Mouse (Mus musculus) testis, adult 2 months (tissue): ENCODE results near the gene Ssc5d. TPM values are rescaled to one million over a fixed set of nuclear protein-coding genes. Genes with fewer than 3 reads are reported as not detected.

Experiments used
- H3K27ac ChIP-seq: fragments of 200-500 bp; 2 replicates; pipeline ENCODE4 v1.5.1; 2012; ENCODE audit warnings: low read depth, low read length; ENCODE audit not compliant: control insufficient read depth, insufficient read depth
- H3K27me3 ChIP-seq: fragments of 200-500 bp; 2 replicates; pipeline ENCODE4 v1.6.1; 2012; ENCODE audit warnings: mild to moderate bottlenecking, low read length, moderate library complexity; ENCODE audit not compliant: control insufficient read depth, insufficient read depth
- H3K36me3 ChIP-seq: fragments of 200-500 bp; 2 replicates; pipeline ENCODE4 v1.6.1; 2012; ENCODE audit warnings: mild to moderate bottlenecking, low read length; ENCODE audit not compliant: control insufficient read depth, insufficient read depth
- H3K4me1 ChIP-seq: fragments of 200-500 bp; 2 replicates; pipeline ENCODE4 v1.6.1; 2012; ENCODE audit warnings: low read length; ENCODE audit not compliant: control insufficient read depth, insufficient read depth
- H3K4me3 ChIP-seq: fragments of 200-500 bp; 2 replicates; pipeline ENCODE4 v1.5.1; 2012; ENCODE audit warnings: low read depth, mild to moderate bottlenecking, low read length, moderate library complexity, mixed read lengths; ENCODE audit not compliant: control insufficient read depth
- CTCF ChIP-seq: fragments of 200-500 bp; IDR thresholded peaks from 2 replicates; pipeline ENCODE4 v1.5.1; 2012; ENCODE audit warnings: low read depth, mild to moderate bottlenecking, inconsistent platforms, low read length, moderate library complexity; ENCODE audit not compliant: control insufficient read depth, insufficient read depth, insufficient replicate concordance
- POLR2A ChIP-seq: fragments of 200-500 bp; IDR thresholded peaks from 2 replicates; pipeline ENCODE4 v1.6.1; 2012; ENCODE audit warnings: low read depth, mild to moderate bottlenecking, inconsistent platforms, low read length, moderate library complexity; ENCODE audit not compliant: control insufficient read depth
- polyA plus RNA-seq: library from polyadenylated mRNA; depleted of rRNA; stranded (reverse); fragments of >200 nt; gene quantifications from 2 replicates; pipeline ENCODE4 v1.2.3, GENCODE M21; 2012

Ssc5d gene
- polyA plus RNA-seq, 1 experiment: 0.94 TPM

DNA sequence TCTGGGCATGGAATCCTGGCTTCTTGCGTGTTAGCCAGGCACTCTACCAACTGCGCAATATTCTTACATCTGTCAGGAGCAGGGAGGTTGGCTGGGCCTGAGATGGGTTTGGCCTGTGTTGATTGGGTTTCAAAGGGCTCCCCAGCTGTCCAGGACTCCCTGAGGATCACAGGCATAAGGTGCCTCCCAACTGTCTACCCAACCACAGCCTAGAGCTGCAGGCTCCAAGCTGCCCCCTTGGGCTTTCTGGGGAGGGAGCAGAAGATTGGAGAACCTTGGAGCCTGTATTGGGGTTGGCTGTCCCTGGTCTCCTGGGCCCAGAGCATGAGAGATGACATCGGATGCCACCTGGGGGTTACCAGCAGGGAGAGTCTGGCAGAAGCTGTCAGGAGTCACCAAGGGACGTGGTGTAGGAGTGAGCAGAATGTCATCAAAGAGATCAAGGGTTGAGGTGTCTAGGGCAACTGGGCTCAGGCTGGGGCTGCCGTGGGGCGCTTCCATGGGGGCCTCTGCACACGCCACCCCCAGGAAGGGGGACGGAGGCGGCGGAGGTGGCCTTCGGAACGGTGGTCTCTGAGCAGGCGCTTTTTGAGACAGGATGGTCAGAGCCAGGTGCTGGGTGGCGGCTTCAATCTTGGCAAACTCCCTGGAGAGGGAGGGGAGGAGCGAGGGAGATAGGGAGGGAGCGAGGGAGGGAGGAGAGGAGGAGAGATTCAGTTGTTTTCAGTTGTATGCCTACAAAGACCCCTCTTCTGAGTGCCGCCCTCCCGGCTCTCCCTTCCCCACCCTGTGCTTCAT lies 26.5 kb upstream of the Ssc5d start:
- H3K27ac ChIP-seq: no peak overlapping the region
- no peaks in the 10 kb centered on the region for H3K36me3 ChIP-seq
- peak overlapping the region; percentile 32 for H3K4me3 ChIP-seq
- H3K27me3 ChIP-seq: no peaks in the 10 kb centered on the region
- H3K4me1 ChIP-seq: peaks cover 14% of the 10 kb centered on the region
- no peak for TF ChIP-seq POLR2A
- no peak for TF ChIP-seq CTCF

DNA sequence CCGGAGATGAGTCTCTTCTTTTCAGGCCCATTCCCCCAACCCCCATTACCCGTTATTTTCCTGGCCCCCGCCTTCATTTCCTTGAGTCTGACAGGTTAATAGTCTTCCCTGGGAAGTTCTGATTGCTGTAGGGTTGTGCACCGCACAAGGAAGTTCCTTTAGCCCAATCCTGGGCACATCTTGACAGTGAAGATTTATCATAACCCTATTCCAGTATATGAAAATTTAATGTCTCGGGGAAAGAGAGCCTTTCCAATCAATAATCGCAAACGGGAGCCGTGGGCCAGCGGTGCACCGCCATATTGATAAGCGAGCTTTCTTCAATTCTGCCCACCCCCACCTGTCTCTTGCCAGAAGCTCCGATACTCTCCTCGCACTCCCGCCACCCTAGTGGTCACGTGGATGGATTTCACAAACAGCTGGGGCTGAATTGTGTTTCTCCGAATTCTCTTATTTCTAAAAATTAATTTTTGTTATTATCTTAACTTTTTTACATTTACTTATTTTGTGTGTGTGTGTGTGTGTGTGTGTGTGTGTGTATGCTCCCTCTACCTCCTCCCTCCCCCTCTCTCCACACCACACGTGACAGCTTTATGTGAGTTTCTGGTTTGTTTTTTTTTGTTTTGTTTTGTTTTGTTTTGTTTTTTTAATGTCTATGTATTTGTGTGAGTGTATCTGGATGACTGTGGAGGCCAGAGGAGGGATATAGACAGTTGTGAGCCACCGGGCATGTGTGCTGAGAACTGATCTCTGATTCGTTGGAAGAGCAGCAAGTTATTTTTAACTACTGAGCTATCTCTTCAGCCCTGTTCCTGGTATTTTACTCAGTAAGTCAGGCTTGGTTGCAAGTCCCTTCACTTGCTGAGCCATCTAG lies 25.7 kb upstream of the Ssc5d start:
- Histone ChIP-seq H3K4me1 (peaks cover 14% of the 10 kb centered on the region), H3K27me3 (no peaks in the 10 kb centered on the region), H3K27ac (no peak overlapping the region; the same call in 1 of the 2 replicates), H3K36me3 (no peaks in the 10 kb centered on the region), H3K4me3 (peak overlapping the region; percentile 32)
- TF ChIP-seq CTCF (no peak), POLR2A (no peak)

DNA sequence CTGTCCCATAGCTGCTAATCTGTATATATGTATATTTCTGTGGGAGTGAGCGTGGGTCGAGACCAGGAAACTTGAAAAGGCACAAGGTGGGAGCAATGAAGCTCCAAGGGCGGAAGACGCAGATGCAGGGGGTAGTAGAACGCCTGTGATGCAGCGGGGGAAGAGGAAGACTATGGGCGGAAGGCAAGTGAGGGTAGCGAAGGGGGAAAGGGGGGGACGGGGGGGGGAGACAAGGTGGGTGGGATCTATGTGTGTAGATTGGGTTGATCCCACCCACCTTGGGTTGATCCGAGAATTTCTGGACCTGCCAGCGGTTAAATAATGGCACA lies 25.1 kb upstream of the Ssc5d start:
- H3K27ac ChIP-seq: no peak overlapping the region
- H3K4me3 ChIP-seq: no peak overlapping the region
- no peaks in the 10 kb centered on the region for H3K27me3 ChIP-seq
- H3K36me3 ChIP-seq: no peaks in the 10 kb centered on the region
- peaks cover 14% of the 10 kb centered on the region for H3K4me1 ChIP-seq
- TF ChIP-seq POLR2A: no peak
- TF ChIP-seq CTCF: no peak

DNA sequence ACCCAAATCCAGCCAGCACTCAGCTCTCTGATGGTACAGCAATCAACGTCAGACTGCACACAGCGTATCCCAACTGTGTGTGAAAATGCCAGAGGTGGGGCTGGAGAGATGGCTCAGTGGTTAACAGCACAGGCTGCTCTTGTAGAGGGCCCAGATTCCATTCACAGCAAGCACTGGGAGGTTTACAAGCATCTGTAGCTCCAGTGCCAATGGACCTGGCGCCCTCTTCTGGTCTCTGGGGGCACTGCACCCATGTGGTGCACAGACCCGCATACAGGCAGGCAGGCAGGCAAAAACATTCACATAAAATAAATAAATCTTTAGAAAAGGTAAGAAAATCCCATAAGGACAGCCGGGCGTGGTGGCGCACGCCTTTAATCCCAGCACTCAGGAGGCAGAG lies 24.4 kb upstream of the Ssc5d start:
- no peak overlapping the region for H3K27ac ChIP-seq
- H3K27me3 ChIP-seq: no peaks in the 10 kb centered on the region
- H3K4me3 ChIP-seq: no peak overlapping the region
- H3K36me3 ChIP-seq: no peaks in the 10 kb centered on the region
- TF ChIP-seq CTCF: peak; percentile 97
- no peak for TF ChIP-seq POLR2A
- H3K4me1 ChIP-seq: peaks cover 14% of the 10 kb centered on the region

DNA sequence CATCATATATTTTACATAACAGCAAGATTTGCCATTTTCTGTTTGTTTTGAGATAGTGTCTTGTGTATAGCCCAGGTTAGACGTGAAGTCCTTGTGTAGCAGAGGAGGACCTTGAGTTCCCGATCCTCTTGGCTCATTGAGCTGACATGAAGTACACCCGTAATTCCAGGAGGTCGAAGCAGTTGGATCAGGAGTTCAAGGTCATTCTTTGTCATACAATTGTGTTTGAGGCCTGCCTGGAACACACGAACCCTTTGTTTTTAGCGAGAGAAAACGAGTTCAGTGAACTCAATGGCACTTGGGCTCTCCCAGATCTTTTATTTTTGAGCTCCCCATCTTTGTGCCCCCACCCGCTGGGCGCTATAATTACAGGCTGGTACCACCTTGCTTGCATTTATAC lies 23.2 kb upstream of the Ssc5d start:
- Histone ChIP-seq H3K27ac (no peak overlapping the region), H3K36me3 (no peaks in the 10 kb centered on the region), H3K4me3 (no peak overlapping the region), H3K27me3 (no peaks in the 10 kb centered on the region), H3K4me1 (peaks cover 14% of the 10 kb centered on the region)
- TF ChIP-seq CTCF (no peak), POLR2A (no peak)

DNA sequence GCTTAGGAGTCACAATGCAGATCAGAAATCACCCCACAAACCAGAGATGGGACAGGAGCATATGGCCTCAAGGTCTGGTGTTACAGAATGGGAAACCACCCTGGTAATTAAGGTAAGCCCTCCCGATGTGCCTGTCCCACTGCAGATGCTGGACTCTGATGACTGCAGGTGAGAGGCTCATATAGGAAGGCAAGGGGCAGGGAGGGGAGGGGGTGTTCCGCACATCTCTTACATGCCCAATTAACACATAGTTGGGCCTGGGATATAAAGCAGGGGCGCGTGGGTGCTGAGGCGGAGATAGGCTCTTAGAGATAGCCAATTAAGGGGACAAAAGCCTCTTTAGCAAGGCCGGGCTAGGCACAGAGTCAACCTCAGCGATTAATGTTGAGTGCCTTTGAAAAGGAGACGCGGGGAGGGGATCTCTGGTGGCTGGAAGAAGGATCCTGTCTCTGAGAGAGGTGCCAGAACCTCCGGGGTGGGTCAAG lies 19.1 kb upstream of the Ssc5d start, which contains the start of gene Gm36210:
Gene Gm36210, minus strand, starts transcription at position 51 of the 485 bp plus-strand sequence.
- no peaks in the 10 kb centered on the region for H3K27me3 ChIP-seq
- no peaks in the 10 kb centered on the region for H3K4me1 ChIP-seq
- H3K4me3 ChIP-seq: no peak within 1 kb of the TSS
- TF ChIP-seq CTCF: no peak
- no peak for TF ChIP-seq POLR2A
- no peak within 1 kb of the TSS for H3K27ac ChIP-seq
- H3K36me3 ChIP-seq: no peaks in the 10 kb centered on the region

DNA sequence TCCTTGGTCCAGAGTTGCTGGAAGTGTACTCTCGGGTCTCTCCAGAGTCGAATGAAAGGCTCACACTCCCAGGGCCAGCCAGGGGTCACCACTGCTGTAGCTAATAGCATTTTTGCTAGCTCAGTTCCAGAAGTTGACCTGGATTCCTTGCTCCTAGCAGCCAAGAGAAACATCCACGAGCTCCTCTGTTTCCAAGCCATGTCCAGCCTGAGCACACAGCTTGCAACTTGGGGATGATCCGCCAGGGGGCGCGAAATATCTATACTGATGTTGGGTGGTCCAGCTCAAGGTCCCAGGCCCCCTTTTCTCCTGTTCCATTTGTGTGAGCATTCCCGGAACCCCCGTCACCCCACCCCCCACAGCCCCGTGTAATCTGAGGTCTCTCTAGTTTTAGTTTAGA lies 14.0 kb upstream of the Ssc5d start:
- no peak overlapping the region for H3K27ac ChIP-seq
- no peaks in the 10 kb centered on the region for H3K36me3 ChIP-seq
- TF ChIP-seq CTCF (peak; percentile 48; the same call in 1 of the 2 replicates), POLR2A (no peak)
- H3K4me3 ChIP-seq: no peak overlapping the region
- peaks cover 7% of the 10 kb centered on the region for H3K4me1 ChIP-seq
- no peaks in the 10 kb centered on the region for H3K27me3 ChIP-seq
